Mouse (Mus musculus): ENCODE measurements around the gene Bcam. TPM values are rescaled to one million over a fixed set of nuclear protein-coding genes. Genes with fewer than 3 reads are reported as not detected.
A peak's percentile ranks its signal among the peaks of the same experiment; 100 is the strongest.

Gene Bcam
- total RNA-seq, 2 experiments from 2014 or later = 21.9 to 26.7 TPM

DNA sequence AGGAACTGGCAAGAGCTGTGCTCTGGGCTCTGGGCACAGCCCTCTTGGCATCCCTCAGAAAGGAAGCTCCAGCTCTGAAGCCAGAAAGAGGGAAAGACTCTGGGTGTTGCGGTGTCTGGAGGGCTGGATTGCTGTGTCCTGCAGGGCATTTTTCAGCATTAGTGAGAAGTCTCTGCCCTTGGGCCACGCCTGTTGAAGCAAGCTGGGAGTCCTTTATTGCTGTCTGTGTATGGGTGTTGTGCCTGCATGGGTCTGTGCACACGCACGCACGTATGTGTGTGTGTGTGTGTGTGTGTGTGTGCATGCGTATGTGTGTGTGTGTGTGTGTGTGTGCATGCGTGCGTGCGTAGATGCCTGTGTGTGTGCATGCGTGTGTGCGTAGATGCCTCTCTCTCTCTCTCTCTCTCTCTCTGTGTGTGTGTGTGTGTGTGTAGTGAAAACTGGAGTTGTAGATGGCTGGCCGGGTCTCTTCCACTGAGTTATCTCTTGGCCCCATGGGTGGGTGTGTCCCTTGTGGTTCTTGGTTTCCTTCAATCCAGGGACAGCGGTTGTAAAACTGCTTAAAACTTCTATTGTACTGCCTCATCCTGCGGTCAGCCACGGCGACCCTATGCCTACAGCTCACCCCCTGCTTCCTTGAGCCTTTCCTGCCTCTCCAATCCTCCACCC is 34.3 kb downstream of the Bcam start:
- no peak for TF ChIP-seq CTCF (IDR thresholded peaks at IDR 0.05)
- intact Hi-C loops (cut with DNase I) = no loop called here
- no peak overlapping the region for H3K27ac ChIP-seq

DNA sequence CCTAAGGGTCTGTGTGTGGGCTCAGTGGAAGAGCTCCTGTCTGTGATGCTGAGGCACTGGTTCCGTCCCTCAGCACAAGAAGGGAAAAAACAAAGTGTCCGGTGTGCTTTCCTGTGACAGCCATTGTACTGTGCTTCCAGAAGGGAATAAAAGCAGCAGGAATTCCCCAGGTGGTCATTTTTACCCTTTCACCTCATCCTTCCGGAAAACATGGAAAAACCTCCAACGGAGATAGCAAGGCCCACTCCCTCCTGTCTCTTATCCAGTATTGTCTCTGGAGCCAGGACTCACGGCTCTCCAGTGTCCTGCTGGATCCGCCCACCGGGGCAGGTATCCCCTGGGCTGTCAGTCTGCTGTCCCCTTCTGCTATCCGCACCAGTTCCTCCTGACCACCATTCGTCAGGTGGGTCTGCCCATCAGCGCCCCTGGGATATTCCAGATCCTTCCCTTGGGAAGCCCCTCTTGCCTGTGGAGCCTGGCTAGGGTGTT is 36.6 kb downstream of the Bcam start:
- DNase-seq = no peak
- Histone ChIP-seq H3K27ac (peak overlapping the region; percentile 28; the same call in 1 of the 2 replicates), H3K4me3 (no peak overlapping the region)
- intact Hi-C loops (cut with DNase I) = no loop called here
- no peak for TF ChIP-seq CTCF (IDR thresholded peaks at IDR 0.05)

More for the DNA sequence above, 34.3 kb downstream of the Bcam start:
- H3K4me3 ChIP-seq = no peak overlapping the region
- DNase-seq = no peak

DNA sequence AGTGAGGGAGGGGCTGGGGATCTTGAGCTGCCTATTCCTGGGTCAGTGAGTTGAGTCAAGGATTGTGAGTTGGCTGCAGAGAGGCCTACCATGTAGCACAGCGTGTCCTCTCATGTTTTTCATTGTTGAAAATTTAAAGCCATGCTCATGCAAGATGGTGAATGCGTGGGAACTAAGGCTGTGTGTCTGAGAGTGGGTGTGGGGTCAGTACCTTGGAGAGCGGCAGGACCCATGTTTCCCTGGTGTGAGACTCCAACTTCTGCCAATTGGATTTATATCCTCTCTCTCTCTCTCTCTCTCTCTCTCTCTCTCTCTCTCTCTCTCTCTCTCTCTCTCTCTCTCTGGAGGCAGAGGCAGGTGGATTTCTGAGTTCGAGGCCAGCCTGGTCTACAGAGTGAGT is 44.3 kb downstream of the Bcam start:
- intact Hi-C loops (cut with DNase I) = no loop called here
- Histone ChIP-seq H3K4me3 (no peak overlapping the region), H3K27ac (no peak overlapping the region)
- no peak for TF ChIP-seq CTCF (IDR thresholded peaks at IDR 0.05)
- DNase-seq = no peak

DNA sequence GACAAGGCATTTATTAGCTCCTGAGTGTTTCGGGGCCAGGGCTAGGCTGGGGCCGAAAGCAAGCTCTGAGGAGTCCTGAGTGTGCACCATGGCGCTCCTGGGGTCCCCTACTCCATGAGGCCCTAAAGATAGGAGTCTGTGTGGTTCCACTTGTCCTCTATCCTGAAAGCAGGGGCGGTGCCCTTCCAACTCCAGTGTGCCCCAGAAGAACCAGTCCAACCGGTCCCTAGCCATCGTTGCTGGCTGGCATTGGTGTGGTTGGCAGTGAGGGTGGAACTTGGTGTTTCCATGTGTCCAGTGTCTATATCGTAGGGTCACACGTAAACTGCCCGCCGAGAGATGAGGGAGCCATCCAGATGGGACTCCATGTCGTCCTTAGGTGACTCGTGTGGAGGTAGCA is 46.6 kb downstream of the Bcam start:
- Histone ChIP-seq H3K4me3 (no peak overlapping the region), H3K27ac (no peak overlapping the region)
- TF ChIP-seq CTCF (IDR thresholded peaks at IDR 0.05) = no peak
- DNase-seq = no peak
- intact Hi-C loops (cut with DNase I) = no loop called here

DNA sequence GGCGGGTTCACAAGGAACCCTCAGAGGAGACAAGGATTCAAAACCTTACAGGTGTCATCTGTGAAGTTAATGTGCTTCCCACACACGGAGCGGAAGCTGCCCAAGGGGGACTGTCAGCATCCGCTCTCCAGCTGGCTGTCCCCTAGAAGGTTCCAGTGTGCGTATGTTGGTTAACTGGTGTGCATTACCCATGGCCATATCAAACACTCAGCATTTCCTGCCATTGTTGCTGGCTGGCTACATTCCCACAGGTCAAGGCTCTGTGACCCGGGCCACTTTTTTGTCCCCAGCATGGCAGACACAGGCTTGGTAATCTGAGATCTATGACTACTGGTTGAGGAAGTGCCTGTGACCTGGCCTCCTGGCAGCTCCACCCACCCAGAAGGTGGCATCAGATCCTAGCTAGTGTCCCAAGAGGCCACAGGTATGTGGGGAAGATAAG is 48.0 kb downstream of the Bcam start:
- intact Hi-C loops (cut with DNase I) = no loop called here
- peak; percentile 46 for DNase-seq
- H3K27ac ChIP-seq = peak overlapping the region; percentile 46

DNA sequence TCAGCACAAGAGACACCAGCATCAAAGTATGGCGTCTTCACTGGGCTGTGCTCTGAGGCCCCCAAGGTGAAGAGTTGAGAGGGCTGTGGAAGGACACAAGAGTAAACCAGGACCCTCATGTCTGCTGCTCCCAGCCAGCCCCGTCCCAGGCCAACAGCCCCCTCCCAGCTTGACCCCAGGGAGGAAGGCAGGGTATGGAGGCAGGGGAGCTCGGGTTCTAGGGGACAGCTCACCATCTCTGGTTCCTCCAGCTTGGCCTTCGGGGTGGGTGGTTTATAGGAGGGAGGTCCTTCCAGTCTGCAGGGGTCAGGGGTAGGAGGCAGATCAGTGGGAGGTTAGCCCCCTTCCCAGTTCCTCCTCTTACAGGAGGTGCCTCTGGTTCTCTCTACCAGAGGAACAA is 51.6 kb downstream of the Bcam start:
- TF ChIP-seq CTCF (IDR thresholded peaks at IDR 0.05) = no peak
- Histone ChIP-seq H3K4me3 (no peak overlapping the region), H3K27ac (no peak overlapping the region)
- intact Hi-C loops (cut with DNase I) = no loop called here
- DNase-seq = no peak

More for the DNA sequence above, 48.0 kb downstream of the Bcam start:
- H3K4me3 ChIP-seq = no peak overlapping the region
- no peak for TF ChIP-seq CTCF (IDR thresholded peaks at IDR 0.05)

DNA sequence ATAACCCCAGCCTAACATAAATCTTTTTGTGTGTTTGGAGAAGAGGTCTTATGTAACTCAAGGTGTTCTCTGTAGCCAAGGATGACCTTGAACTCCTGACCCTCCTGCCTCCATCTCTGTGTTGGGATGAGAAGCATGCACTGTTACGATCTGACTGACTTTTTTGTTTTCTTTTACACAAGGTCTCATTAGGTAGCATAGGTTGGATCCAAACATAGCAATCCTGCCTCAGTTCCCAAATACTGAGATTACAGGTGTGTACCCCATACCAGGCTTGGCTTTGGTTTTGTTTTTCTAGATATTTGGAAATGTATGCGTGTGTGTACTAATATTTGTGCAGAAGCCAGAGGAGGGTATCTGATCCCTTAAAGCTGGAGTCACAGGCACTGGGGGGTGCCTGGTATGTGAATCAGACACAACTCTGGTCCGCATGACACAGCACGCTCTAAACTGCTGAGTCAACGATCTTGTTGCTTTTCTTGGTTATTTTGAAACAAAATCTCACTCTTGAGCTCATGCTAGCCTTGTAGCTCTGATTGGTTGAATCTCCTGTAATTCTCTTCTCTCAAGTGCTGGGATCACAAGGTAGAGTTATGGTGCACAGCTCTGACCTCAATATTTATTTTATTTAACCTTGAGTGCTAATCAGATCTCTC is 52.4 kb downstream of the Bcam start:
- no peak overlapping the region for H3K4me3 ChIP-seq
- no peak for DNase-seq
- intact Hi-C loops (cut with DNase I) = no loop called here
- H3K27ac ChIP-seq = no peak overlapping the region
- TF ChIP-seq CTCF (IDR thresholded peaks at IDR 0.05) = no peak

DNA sequence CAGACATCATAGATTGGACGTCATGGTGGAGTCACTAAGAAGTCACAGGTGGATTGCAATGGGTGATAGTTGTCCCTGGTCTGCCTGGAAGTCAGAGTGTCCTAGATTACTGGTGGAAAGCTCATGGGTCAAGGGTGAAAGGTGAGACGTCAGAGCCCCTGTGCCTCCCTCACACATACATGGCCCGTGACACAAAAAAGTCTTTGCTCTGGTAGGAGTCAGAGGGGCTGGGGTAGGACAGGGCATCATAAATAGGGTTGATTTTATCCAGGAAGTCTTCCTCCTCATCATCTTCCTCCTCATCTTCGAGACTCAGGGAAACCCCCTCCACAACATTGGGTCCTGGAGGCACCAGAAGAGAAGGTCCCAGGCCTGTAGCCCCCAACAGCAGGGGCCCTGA is 53.5 kb downstream of the Bcam start:
- no peak for DNase-seq
- intact Hi-C loops (cut with DNase I) = loop anchor here (2.0 kb wide), 1 partner anchor 31 kb away; no protein-coding TSS in a partner anchor
- no peak for TF ChIP-seq CTCF (IDR thresholded peaks at IDR 0.05)
- Histone ChIP-seq H3K27ac (no peak overlapping the region), H3K4me3 (no peak overlapping the region)

DNA sequence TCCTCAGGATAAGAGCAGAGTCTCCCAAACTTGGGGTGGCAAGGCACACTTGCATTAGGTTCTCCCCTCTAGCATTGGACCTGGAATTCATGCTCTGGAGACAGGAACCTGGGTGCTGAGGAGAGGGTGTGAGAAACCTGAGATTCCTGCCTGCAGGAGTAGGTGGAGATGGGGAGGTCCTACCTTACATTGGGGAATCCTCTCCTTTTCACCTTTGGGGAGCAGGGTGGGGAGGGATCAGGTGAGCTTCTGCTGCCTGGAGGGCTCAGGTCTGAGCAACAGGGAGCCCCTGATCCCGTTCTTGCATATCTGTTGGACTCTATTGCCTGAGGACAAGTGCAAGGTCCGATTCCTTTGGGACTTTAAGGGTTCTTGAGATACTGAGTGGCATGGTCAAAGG is 54.0 kb downstream of the Bcam start:
- TF ChIP-seq CTCF (IDR thresholded peaks at IDR 0.05) = no peak
- DNase-seq = no peak
- intact Hi-C loops (cut with DNase I) = loop anchor here (2.0 kb wide), 1 partner anchor 32 kb away; no protein-coding TSS in a partner anchor
- Histone ChIP-seq H3K27ac (peak overlapping the region; percentile 93; the same call in 1 of the 2 replicates), H3K4me3 (peak overlapping the region; percentile 67)

DNA sequence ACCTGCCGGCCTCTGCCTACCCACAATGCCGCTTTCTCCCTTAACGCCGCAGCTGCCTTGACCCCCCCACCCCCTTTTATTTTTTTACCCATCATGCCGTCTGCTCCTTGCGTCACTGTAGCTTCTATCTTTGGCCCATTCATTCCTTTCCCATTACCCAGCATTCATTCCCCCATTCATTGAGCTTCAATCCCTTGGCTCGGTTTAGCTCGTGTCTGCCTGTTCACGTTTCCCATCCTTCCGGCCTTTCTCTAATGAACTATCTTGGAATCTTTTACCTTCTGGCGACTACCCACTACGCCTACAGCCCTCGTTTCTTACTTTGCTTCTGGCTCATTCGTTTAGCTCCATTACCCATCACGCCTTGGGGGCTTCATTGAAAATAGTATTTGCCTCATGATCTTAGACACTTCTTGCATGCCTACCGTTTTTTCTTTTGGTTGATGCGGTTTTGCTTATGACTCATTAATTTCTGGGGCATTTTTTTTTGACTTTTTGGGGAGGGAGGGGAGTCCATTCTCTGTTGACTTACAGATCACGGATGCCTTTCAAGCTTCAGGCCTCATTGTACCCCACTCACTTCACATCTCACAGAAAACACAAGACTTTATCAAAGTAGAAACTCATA is 54.6 kb downstream of the Bcam start:
- intact Hi-C loops (cut with DNase I) = loop anchor here (2.0 kb wide), 1 partner anchor 33 kb away; no protein-coding TSS in a partner anchor
- Histone ChIP-seq H3K27ac (peak overlapping the region; percentile 93), H3K4me3 (peak overlapping the region; percentile 67)
- no peak for DNase-seq
- no peak for TF ChIP-seq CTCF (IDR thresholded peaks at IDR 0.05)

DNA sequence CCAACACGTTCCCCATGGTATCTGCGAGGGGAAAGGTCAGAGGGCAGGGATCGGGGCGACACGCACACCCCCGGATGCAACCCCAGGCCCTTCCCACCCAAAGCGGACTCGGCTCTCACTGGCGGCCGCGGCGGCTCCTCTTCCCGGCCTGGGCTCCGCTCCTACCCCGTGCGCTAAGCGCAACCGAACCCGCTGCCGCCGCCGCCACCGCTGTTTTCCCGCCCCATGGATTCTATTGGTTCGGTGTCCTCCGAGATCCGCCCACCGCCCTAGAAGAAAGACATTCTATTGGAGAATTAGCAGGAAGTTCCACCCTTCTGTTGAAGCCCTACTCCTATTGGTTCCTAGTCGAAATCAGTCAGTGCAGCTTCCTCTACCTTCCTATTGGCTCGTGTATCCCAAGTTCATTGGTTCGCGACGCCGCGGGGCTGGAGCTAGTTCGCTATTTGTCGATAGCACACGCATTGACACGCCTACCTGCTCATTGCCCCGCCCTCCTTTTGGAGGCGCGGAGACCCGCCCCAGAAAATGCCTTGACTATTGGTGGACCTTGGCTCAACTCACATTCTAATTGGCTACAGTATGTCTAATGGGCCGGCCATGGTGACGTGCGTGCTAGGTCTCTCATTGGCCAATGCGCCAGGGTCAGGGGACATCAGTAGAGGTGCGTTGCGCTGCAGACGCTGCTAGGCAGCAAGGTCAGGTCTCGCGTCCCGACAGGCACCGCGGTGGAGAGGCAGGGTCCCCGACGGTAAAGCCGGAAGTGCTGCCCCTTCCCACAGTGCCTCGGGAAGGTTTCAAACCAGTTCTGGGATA is 55.4 kb downstream of the Bcam start, which contains the start of gene Tomm40:
Gene Tomm40 (minus strand): TSS at position 200 of the 816 bp plus-strand sequence.
- H3K27ac ChIP-seq = peak within 1 kb of the TSS; percentile 93
- H3K4me3 ChIP-seq = peak within 1 kb of the TSS; percentile 100
- no peak for TF ChIP-seq CTCF (IDR thresholded peaks at IDR 0.05)
- intact Hi-C loops (cut with DNase I) = loop anchor here (2.0 kb wide), 1 partner anchor 33 kb away; no protein-coding TSS in a partner anchor
- peak; percentile 99 for DNase-seq

DNA sequence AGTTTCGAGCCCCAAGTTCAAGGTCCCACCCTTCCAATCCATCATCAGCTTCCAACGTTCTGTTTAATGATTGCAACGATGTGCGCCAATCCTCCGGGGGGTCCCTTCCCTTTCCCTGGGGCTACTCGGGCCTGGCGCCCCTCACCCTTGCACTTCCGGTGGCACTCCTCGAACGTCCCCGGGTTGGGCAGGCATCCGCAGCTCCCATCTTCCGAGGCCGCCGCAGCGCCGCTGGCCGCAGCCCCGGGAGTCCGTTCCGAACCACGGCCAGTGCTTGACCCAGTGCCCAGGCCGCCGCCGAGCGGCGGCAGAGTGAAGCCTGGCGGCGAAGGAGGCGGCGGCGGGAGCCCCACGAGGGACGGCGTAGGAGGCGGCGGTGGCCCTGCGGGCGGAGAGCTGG is 56.0 kb downstream of the Bcam start:
- peak overlapping the region; percentile 90 for H3K27ac ChIP-seq
- intact Hi-C loops (cut with DNase I) = no loop called here
- no peak for DNase-seq
- no peak for TF ChIP-seq CTCF (IDR thresholded peaks at IDR 0.05)
- peak overlapping the region; percentile 100 for H3K4me3 ChIP-seq
